Mouse (Mus musculus) CH12.LX (cell line): ENCODE data around the gene Clip3. TPM values are rescaled to one million over a fixed set of nuclear protein-coding genes. Genes with fewer than 3 reads are reported as not detected.

ENCODE experiments used
- DNase-seq: peaks from one replicate; pipeline ENCODE4 v3.0.0-alpha.2; 2013; ENCODE audit errors: extremely low read depth
- H3K27ac ChIP-seq: 2 replicates; pipeline ENCODE4 v1.5.1; 2012; ENCODE audit warnings: low read depth, mild to moderate bottlenecking, control low read depth, moderate library complexity; ENCODE audit not compliant: insufficient read depth
- H3K27me3 ChIP-seq: replicated peaks from 2 replicates; pipeline ENCODE3; 2012; ENCODE audit warnings: inconsistent platforms
- H3K36me3 ChIP-seq, 2 experiments: replicated peaks in 1 of 2; 2 replicates each; pipeline versions ENCODE3 to v1.6.1; 2012; ENCODE audit warnings: inconsistent platforms in 1 of 2, low read length in 1 of 2, mild to moderate bottlenecking in 1 of 2, mixed read lengths in 1 of 2, moderate library complexity in 1 of 2; ENCODE audit not compliant: control insufficient read depth in 1 of 2, insufficient read depth in 1 of 2
- H3K4me1 ChIP-seq, 2 experiments: 2 replicates each; pipeline ENCODE4 v1.6.1; 2012; ENCODE audit warnings: inconsistent platforms in 1 of 2, moderate library complexity in 1 of 2; ENCODE audit not compliant: insufficient read depth in 2 of 2, control insufficient read depth in 1 of 2
- H3K4me2 ChIP-seq: 2 replicates; pipeline ENCODE4 v1.6.1; 2012; ENCODE audit warnings: low read depth, mild to moderate bottlenecking, control low read depth; ENCODE audit not compliant: poor library complexity, insufficient read depth, severe bottlenecking
- H3K4me3 ChIP-seq, 3 experiments: fragments of 150-350 bp in 1 of 3; sonication (generic) in 1 of 3; replicated peaks in 1 of 3; 2 replicates each; pipeline versions ENCODE3 to v1.5.1; 2011 to 2012; ENCODE audit warnings: low read depth in 2 of 3, low read length in 2 of 3, mild to moderate bottlenecking in 2 of 3, moderate library complexity in 2 of 3, control low read depth in 1 of 3, improper control_type of control experiment in 1 of 3, inconsistent platforms in 1 of 3, mixed read lengths in 1 of 3; ENCODE audit not compliant: poor library complexity in 1 of 3
- H3K79me2 ChIP-seq: replicated peaks from 2 replicates; pipeline ENCODE4 v1.6.1; 2012; ENCODE audit warnings: mild to moderate bottlenecking, moderate library complexity; ENCODE audit not compliant: control insufficient read depth, poor library complexity, insufficient read depth, severe bottlenecking; ENCODE audit errors: extremely low read depth
- H3K9ac ChIP-seq: 2 replicates; pipeline ENCODE4 v1.6.1; 2012; ENCODE audit warnings: low read depth, mild to moderate bottlenecking, control low read depth, moderate library complexity; ENCODE audit not compliant: insufficient read depth
- H3K9me3 ChIP-seq: replicated peaks from 2 replicates; pipeline ENCODE3; 2012; ENCODE audit warnings: low read length, inconsistent platforms, mixed read lengths
- CHD1 ChIP-seq: IDR thresholded peaks from 2 replicates; pipeline ENCODE4 v1.6.1; 2012; ENCODE audit warnings: low read depth, low read length, improper control_type of control experiment, inconsistent platforms
- CTCF ChIP-seq, 2 experiments: IDR thresholded peaks in 1 of 2; conservative IDR thresholded peaks in 1 of 2; 2 replicates each; pipeline ENCODE4 v1.5.1; 2011 to 2012; ENCODE audit warnings: low read depth in 2 of 2, low read length in 2 of 2, improper control_type of control experiment in 1 of 2, inconsistent platforms in 1 of 2, mild to moderate bottlenecking in 1 of 2, moderate library complexity in 1 of 2
- E2F4 ChIP-seq: IDR thresholded peaks from 2 replicates; pipeline ENCODE4 v1.6.1; 2011; ENCODE audit warnings: low read depth, low read length, improper control_type of control experiment; ENCODE audit not compliant: insufficient replicate concordance
- ELF1 ChIP-seq: IDR thresholded peaks from 2 replicates; pipeline ENCODE4 v1.6.1; 2014; ENCODE audit warnings: low read depth, mild to moderate bottlenecking, inconsistent platforms, low read length, improper control_type of control experiment
- GABPA ChIP-seq: IDR thresholded peaks from 2 replicates; pipeline ENCODE4 v1.6.1; 2012; ENCODE audit warnings: low read depth, low read length, improper control_type of control experiment, inconsistent platforms; ENCODE audit not compliant: insufficient replicate concordance
- HCFC1 ChIP-seq: IDR thresholded peaks from 2 replicates; pipeline ENCODE4 v1.6.1; 2012; ENCODE audit warnings: low read depth, mild to moderate bottlenecking, inconsistent platforms, low read length, improper control_type of control experiment
- KAT2A ChIP-seq: IDR thresholded peaks from 2 replicates; pipeline ENCODE4 v1.6.1; 2012; ENCODE audit warnings: low read length, improper control_type of control experiment, inconsistent platforms; ENCODE audit not compliant: insufficient replicate concordance
- MAFK ChIP-seq: IDR thresholded peaks from 2 replicates; pipeline ENCODE4 v1.6.1; 2011; ENCODE audit warnings: low read length, improper control_type of control experiment; ENCODE audit not compliant: insufficient replicate concordance
- MAZ ChIP-seq: IDR thresholded peaks from 2 replicates; pipeline ENCODE4 v1.6.1; 2012; ENCODE audit warnings: low read depth, mild to moderate bottlenecking, inconsistent platforms, low read length, improper control_type of control experiment, moderate library complexity
- MEF2A ChIP-seq: IDR thresholded peaks from 2 replicates; pipeline ENCODE4 v1.6.1; 2014; ENCODE audit warnings: low read depth, mild to moderate bottlenecking, inconsistent platforms, low read length, improper control_type of control experiment, borderline replicate concordance
- NELFE ChIP-seq: IDR thresholded peaks from 2 replicates; pipeline ENCODE4 v1.6.1; 2011; ENCODE audit warnings: low read depth, low read length, improper control_type of control experiment
- NRF1 ChIP-seq: IDR thresholded peaks from 2 replicates; pipeline ENCODE4 v1.6.1; 2014; ENCODE audit warnings: low read depth, mild to moderate bottlenecking, inconsistent platforms, low read length, improper control_type of control experiment, moderate library complexity
- PAX5 ChIP-seq: IDR thresholded peaks from 2 replicates; pipeline ENCODE4 v1.6.1; 2012; ENCODE audit warnings: low read length, inconsistent platforms, mixed read lengths
- POLR2AphosphoS2 ChIP-seq: IDR thresholded peaks from 2 replicates; pipeline ENCODE4 v1.6.1; 2011; ENCODE audit warnings: low read depth, low read length, improper control_type of control experiment
- RCOR1 ChIP-seq: conservative IDR thresholded peaks from 2 replicates; pipeline ENCODE4 v1.6.1; 2012; ENCODE audit warnings: low read depth, mild to moderate bottlenecking, inconsistent platforms, low read length, improper control_type of control experiment
- SIN3A ChIP-seq: IDR thresholded peaks from 2 replicates; pipeline ENCODE4 v1.6.1; 2012; ENCODE audit warnings: low read length, improper control_type of control experiment, inconsistent platforms
- TBP ChIP-seq: conservative IDR thresholded peaks from 2 replicates; pipeline ENCODE4 v1.6.1; 2011; ENCODE audit warnings: low read depth, low read length, improper control_type of control experiment
- UBTF ChIP-seq: IDR thresholded peaks from 2 replicates; pipeline ENCODE4 v1.6.1; 2012; ENCODE audit warnings: low read depth, mild to moderate bottlenecking, inconsistent platforms, low read length, improper control_type of control experiment, moderate library complexity
- USF1 ChIP-seq: IDR thresholded peaks from 2 replicates; pipeline ENCODE4 v1.6.1; 2014; ENCODE audit warnings: low read depth, mild to moderate bottlenecking, inconsistent platforms, low read length, improper control_type of control experiment
- USF2 ChIP-seq: conservative IDR thresholded peaks from 2 replicates; pipeline ENCODE4 v1.6.1; 2011; ENCODE audit warnings: low read depth, low read length, improper control_type of control experiment
- ZC3H11A ChIP-seq: IDR thresholded peaks from 2 replicates; pipeline ENCODE4 v1.6.1; 2012; ENCODE audit warnings: low read depth, mild to moderate bottlenecking, inconsistent platforms, low read length, improper control_type of control experiment
- ZNF384 ChIP-seq: IDR thresholded peaks from 2 replicates; pipeline ENCODE4 v1.6.1; 2012; ENCODE audit warnings: low read depth, low read length, improper control_type of control experiment, inconsistent platforms
- dilution Hi-C: fragments of 300-500 bp; cut with MboI; formaldehyde crosslinking; loops from 2 replicates; pipeline ENCODE4 v1.14.3; 2020; ENCODE audit warnings: low sequenced_read_pairs; ENCODE audit not compliant: extremely low pct_unique_long_range_greater_than_20kb, extremely low pct_ligation_motif_present
- in situ Hi-C: fragments of 300-500 bp; cut with MboI; formaldehyde crosslinking; loops from 3 replicates; pipeline ENCODE4 v1.14.3; 2019; ENCODE audit warnings: low sequenced_read_pairs, low pct_ligation_motif_present, low pct_unique_long_range_greater_than_20kb, mixed read lengths
- polyA plus RNA-seq: library from polyadenylated mRNA; unstranded; fragments of >175 nt; gene quantifications from 2 replicates; pipeline ENCODE4 v1.2.1, GENCODE M21; 2012; ENCODE audit warnings: low read depth; ENCODE audit not compliant: insufficient read length
- total RNA-seq, 2 experiments: library from RNA; depleted of rRNA; stranded (reverse); fragments of 300-350 nt in 1 of 2; fragments of >200 nt in 1 of 2; gene quantifications; 2 replicates each; pipeline ENCODE4 v1.2.3; 2012 to 2014

Gene Clip3
- total and polyA plus RNA-seq, 3 experiments, result not detected

DNA sequence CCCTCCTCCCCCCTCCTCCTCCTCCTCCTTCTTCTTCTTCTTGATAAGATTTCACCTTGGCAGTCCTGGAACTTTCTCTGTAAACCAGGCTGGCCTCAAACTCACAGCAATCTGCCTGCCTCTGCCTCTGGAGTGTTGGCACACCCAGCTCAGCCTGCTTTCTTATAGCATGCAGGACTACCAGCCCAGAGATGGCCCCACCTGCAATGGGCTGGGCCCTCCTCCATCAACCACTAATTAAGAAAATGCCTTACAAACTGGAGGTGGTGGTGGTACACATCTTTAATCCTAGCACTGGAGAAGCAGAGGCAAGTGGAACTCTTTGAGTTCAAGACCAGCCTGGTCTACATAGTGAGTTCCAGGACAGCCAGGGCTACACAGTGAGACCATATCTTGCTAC, 34.9 kb downstream of the Clip3 start:
- Histone ChIP-seq H3K79me2 (no peaks in the 10 kb centered on the region), H3K4me3 (no peak overlapping the region), H3K27me3 (peaks cover 36% of the 10 kb centered on the region), H3K27ac (no peak overlapping the region), H3K9ac (no peak overlapping the region), H3K4me2 (no peak overlapping the region), H3K36me3 (no peaks in the 10 kb centered on the region), H3K4me1 (peaks cover 8 to 27% of the 10 kb centered on the region in 2 experiments), H3K9me3 (peaks cover 18% of the 10 kb centered on the region)
- TF ChIP-seq POLR2AphosphoS2 (no peak), ZNF384 (no peak), USF2 (no peak), GABPA (no peak), RCOR1 (no peak), SIN3A (no peak), KAT2A (no peak), MAZ (no peak), ZC3H11A (no peak), PAX5 (no peak), USF1 (no peak), UBTF (no peak), ELF1 (no peak), TBP (no peak), E2F4 (no peak), CTCF (conservative IDR thresholded peaks at IDR 0.05 in 1 of 2, IDR thresholded peaks at IDR 0.05 in 1 of 2; ENCODE audit: low read depth in 2 of 2, low read length in 2 of 2) (no peak), MEF2A (no peak), NELFE (no peak), MAFK (no peak)
- dilution Hi-C loops (no loop called here), in situ Hi-C loops (no loop called here)
- no peak for DNase-seq

DNA sequence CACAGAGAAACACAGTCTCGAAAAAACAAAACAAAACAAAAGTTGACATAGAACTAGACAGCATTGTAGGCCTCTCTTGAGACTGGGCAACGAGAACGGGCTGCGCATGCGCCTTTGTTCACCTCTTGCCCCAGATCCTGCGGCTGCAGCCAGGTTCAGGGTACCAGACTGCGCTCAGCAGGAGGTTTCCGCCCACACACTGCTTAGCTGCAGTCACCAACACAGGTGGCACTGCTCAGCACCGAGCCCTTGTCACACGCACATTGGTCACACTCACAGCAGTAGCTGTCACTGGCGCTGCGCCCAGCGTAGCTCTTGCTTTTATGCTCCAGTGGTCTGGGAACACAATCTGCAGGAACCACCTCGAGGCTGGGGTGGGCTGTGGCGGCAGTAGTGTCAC, 35.6 kb downstream of the Clip3 start:
- Histone ChIP-seq H3K36me3 (no peaks in the 10 kb centered on the region), H3K4me2 (no peak overlapping the region), H3K27ac (no peak overlapping the region), H3K27me3 (peaks cover 39% of the 10 kb centered on the region), H3K79me2 (no peaks in the 10 kb centered on the region), H3K9ac (no peak overlapping the region), H3K4me3 (no peak overlapping the region), H3K4me1 (peaks cover 8 to 28% of the 10 kb centered on the region in 2 experiments), H3K9me3 (peaks cover 18% of the 10 kb centered on the region)
- no peak for DNase-seq
- no peak for TF ChIP-seq CHD1
- peak; percentile 50 for TF ChIP-seq NRF1
- TF ChIP-seq TBP, result no peak
- TF ChIP-seq HCFC1, result no peak
- dilution Hi-C loops, result no loop called here
- in situ Hi-C loops, result no loop called here
